Mouse (Mus musculus) thymus, adult 2 months (tissue): Measurements from ENCODE around the gene Mpo.

Source experiments
- CTCF ChIP-seq: fragments of 200-500 bp; IDR thresholded peaks from 2 replicates; pipeline ENCODE4 v1.5.1; 2012; ENCODE audit warnings: mild to moderate bottlenecking, control low read depth, low read length, moderate library complexity, borderline replicate concordance; ENCODE audit not compliant: control insufficient read depth, poor library complexity, insufficient read depth; ENCODE audit errors: extremely low read depth
- POLR2A ChIP-seq: fragments of 200-500 bp; IDR thresholded peaks from 2 replicates; pipeline ENCODE4 v1.6.1; 2012; ENCODE audit warnings: mild to moderate bottlenecking, low read length, control low read depth, moderate library complexity; ENCODE audit not compliant: control insufficient read depth, poor library complexity, insufficient read depth; ENCODE audit errors: extremely low read depth

DNA sequence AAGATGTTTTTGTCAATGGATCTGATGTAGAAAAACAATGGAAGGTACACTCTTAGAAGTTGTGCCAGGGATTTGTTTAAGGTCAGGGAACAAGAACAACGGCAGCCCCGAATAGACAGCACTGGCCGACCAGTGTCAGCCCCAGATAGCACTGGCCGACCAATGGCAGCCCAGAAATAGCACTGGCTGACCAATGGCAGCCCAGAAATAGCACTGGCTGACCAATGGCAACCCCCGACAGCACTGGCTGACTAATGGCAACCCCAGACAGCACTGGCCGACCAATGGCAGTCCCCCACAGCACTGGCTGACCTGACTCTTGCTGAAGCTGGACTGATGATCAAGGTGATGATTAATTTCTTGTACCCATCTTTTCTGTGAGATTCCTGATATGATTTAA, 54.5 kb downstream of the Mpo start:
- TF ChIP-seq POLR2A (no peak), CTCF (no peak)
